Mouse (Mus musculus): Measurements from ENCODE around the gene Napsa. TPM values are rescaled to one million over a fixed set of nuclear protein-coding genes. Genes with fewer than 3 reads are reported as not detected.

The Napsa gene
- polyA plus RNA-seq, 1 experiment from 2014 or later: 2.1 TPM

DNA sequence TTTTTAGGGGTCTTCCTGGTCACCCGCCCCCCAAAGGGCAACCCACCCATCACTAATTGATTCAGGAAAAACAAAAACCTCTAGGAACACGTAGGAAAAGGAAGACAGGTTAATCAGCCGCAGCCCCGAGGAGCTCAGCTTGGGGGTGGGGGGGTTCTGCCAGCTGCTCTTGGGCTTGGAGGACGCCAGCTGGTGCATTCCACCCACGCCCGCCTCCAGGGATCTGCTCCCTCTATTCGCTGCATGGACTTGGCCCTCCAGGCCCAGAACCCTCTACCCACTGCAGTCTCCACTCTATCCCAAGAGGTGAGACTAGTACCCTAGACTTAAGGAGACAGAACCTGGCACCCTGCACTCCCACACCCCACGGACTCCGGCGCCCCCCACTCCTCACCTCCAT lies 30.3 kb downstream of the Napsa start:
- H3K27me3 ChIP-seq (replicated peaks; ENCODE audit: control insufficient read depth, insufficient read depth, low read length): peaks cover 65% of the 10 kb centered on the region
- DNase-seq (ENCODE audit: low spot score) (no peak), ATAC-seq (replicated peaks; ENCODE audit: low FRiP score) (no peak)
- WGBS: 17% methylated on average over 11 of the region's 11 CpGs
- no peak overlapping the region for H3K9ac ChIP-seq (ENCODE audit: low read depth, low read length)
- no peaks in the 10 kb centered on the region for H3K9me3 ChIP-seq (ENCODE audit: control insufficient read depth, low read length)
- no peaks in the 10 kb centered on the region for H3K36me3 ChIP-seq (ENCODE audit: control insufficient read depth, insufficient read depth, low read length)
- H3K4me2 ChIP-seq: no peak overlapping the region
- no peak overlapping the region for H3K4me3 ChIP-seq (ENCODE audit: low read depth, low read length)
- no peak overlapping the region for H3K27ac ChIP-seq (ENCODE audit: low read depth, low read length)
- no peaks in the 10 kb centered on the region; the same call in 1 of the 2 replicates for H3K4me1 ChIP-seq (replicated peaks; ENCODE audit: control insufficient read depth, insufficient read depth, low read length)

DNA sequence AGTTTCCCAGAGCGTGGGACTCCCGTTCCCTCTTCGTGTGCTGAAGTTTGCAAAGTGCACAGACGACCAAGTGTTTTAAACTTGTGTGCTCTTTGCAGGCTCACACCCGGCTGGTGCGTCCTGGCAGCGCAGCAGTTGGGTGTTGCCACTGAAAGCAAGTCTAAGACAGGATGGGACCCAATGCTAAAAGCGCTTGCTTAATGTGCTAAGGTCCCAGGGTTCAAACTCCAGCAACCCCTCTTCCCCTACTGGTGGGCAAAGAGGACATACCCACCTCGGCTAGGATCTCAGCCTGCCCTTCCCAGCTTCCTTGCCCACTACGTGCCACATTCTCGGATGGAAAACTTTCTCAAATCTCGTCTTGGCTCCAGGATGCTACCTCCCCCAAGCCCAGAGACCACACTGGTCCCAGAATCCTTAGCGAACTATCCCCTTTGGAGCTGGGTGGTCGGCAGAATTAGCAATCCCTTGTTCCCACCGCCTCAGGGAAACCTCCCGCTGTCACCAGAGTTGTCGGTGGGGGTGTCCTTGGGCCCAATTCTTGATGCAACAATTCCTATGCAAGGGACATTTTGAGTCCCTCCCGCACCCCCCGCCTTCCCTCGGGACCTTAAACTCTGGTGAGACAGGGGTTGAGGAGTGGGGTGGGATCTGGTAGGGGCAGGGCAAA lies 31.1 kb downstream of the Napsa start:
- Histone ChIP-seq H3K9me3 (ENCODE audit: control insufficient read depth, low read length) (no peaks in the 10 kb centered on the region), H3K4me3 (ENCODE audit: low read depth, low read length) (peak overlapping the region; percentile 33), H3K36me3 (ENCODE audit: control insufficient read depth, insufficient read depth, low read length) (no peaks in the 10 kb centered on the region), H3K4me2 (peak overlapping the region; percentile 59), H3K4me1 (replicated peaks; ENCODE audit: control insufficient read depth, insufficient read depth, low read length) (no peaks in the 10 kb centered on the region; the same call in 1 of the 2 replicates), H3K9ac (ENCODE audit: low read depth, low read length) (no peak overlapping the region), H3K27me3 (replicated peaks; ENCODE audit: control insufficient read depth, insufficient read depth, low read length) (peaks cover 70% of the 10 kb centered on the region), H3K27ac (ENCODE audit: low read depth, low read length) (no peak overlapping the region)
- WGBS: 5% methylated on average over 20 of the region's 20 CpGs
- no peak for ATAC-seq (replicated peaks; ENCODE audit: low FRiP score)
- DNase-seq (ENCODE audit: low spot score): no peak

DNA sequence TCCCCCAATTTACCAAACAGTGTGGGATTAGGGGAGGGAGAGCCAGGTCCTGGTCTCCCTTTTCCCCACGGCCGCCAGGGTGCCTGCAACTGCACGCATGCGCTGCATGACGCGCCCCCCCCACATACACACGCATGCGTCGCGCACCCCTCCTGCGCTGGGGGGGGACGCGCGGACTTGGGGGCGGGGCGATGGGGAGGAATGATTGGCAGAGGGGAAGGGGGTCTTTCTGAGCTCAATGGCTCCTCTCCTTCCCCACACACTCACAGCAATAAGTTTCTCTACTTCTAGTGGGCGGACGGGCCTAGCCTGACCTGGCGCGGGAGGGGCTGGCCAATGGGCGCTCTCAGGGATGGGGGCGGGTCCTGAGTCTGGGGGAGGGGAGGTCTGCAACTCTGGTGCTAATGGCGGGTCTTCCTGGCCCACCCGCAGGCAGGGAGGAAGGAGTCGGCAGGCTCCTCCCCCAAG lies 32.0 kb downstream of the Napsa start:
- H3K4me3 ChIP-seq (ENCODE audit: low read depth, low read length): peak overlapping the region; percentile 33
- no peaks in the 10 kb centered on the region for H3K36me3 ChIP-seq (ENCODE audit: control insufficient read depth, insufficient read depth, low read length)
- peak; percentile 67 for DNase-seq (ENCODE audit: low spot score)
- no peak overlapping the region for H3K9ac ChIP-seq (ENCODE audit: low read depth, low read length)
- no peak; the same call in 1 of the 2 replicates for ATAC-seq (replicated peaks; ENCODE audit: low FRiP score)
- no peak overlapping the region for H3K27ac ChIP-seq (ENCODE audit: low read depth, low read length)
- under 1% methylated on average over 23 of the region's 25 CpGs for WGBS
- H3K4me1 ChIP-seq (replicated peaks; ENCODE audit: control insufficient read depth, insufficient read depth, low read length): no peaks in the 10 kb centered on the region; the same call in 1 of the 2 replicates
- H3K27me3 ChIP-seq (replicated peaks; ENCODE audit: control insufficient read depth, insufficient read depth, low read length): peaks cover 75% of the 10 kb centered on the region
- H3K9me3 ChIP-seq (ENCODE audit: control insufficient read depth, low read length): no peaks in the 10 kb centered on the region
- peak overlapping the region; percentile 59 for H3K4me2 ChIP-seq

DNA sequence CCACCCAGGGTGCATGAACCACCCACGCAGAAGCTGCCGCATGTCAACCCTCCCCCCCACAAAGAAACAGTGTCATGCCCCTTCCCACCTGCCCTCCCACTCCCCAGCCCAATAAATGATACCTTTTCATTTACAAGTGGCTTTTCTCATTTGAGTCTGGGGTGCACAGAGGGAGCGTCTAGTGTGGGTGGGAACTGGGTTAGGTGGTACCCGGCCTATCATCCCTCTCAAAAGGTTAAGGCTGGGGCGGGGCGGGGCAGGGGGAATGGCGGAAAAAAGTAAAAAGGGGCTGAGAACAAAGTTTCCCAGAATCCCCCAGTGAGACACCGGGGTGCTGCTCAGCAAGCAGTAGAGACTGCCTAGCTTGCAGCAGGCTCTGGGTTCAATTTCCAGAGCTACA lies 32.4 kb downstream of the Napsa start:
- Histone ChIP-seq H3K4me1 (replicated peaks; ENCODE audit: control insufficient read depth, insufficient read depth, low read length) (no peaks in the 10 kb centered on the region; the same call in 1 of the 2 replicates), H3K27ac (ENCODE audit: low read depth, low read length) (no peak overlapping the region), H3K27me3 (replicated peaks; ENCODE audit: control insufficient read depth, insufficient read depth, low read length) (peaks cover 75% of the 10 kb centered on the region), H3K36me3 (ENCODE audit: control insufficient read depth, insufficient read depth, low read length) (no peaks in the 10 kb centered on the region), H3K4me3 (ENCODE audit: low read depth, low read length) (no peak overlapping the region; the same call in 1 of the 2 replicates), H3K4me2 (peak overlapping the region; percentile 59), H3K9ac (ENCODE audit: low read depth, low read length) (no peak overlapping the region), H3K9me3 (ENCODE audit: control insufficient read depth, low read length) (no peaks in the 10 kb centered on the region)
- DNase-seq (ENCODE audit: low spot score) (no peak), ATAC-seq (replicated peaks; ENCODE audit: low FRiP score) (no peak)
- WGBS: 4% methylated on average over 8 of the region's 8 CpGs

DNA sequence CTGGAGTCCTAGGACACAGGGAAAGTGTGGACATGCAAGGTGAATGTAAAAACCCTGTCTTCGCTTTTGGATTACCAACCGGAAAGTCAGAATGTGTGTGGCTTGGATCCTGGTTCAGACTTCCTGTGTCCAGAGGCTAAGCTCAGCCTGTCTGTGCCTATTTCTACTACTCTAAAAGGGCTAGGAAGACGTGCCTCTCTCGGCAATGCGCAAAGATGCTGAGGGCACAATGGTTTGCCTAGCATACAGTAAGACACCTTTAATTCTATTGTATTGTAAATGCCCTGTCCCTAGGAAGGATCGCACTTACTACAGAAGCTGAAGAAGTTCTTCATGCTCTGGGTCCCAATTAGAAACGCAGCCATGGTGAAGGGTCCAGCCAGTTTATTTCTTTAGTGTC lies 33.3 kb downstream of the Napsa start:
- WGBS: 37% methylated on average over 7 of the region's 7 CpGs
- Histone ChIP-seq H3K4me3 (ENCODE audit: low read depth, low read length) (no peak overlapping the region), H3K9ac (ENCODE audit: low read depth, low read length) (no peak overlapping the region), H3K36me3 (ENCODE audit: control insufficient read depth, insufficient read depth, low read length) (no peaks in the 10 kb centered on the region), H3K27ac (ENCODE audit: low read depth, low read length) (no peak overlapping the region), H3K4me2 (no peak overlapping the region), H3K4me1 (replicated peaks; ENCODE audit: control insufficient read depth, insufficient read depth, low read length) (no peaks in the 10 kb centered on the region; the same call in 1 of the 2 replicates), H3K27me3 (replicated peaks; ENCODE audit: control insufficient read depth, insufficient read depth, low read length) (peaks cover 75% of the 10 kb centered on the region), H3K9me3 (ENCODE audit: control insufficient read depth, low read length) (no peaks in the 10 kb centered on the region)
- DNase-seq (ENCODE audit: low spot score): no peak
- no peak for ATAC-seq (replicated peaks; ENCODE audit: low FRiP score)

DNA sequence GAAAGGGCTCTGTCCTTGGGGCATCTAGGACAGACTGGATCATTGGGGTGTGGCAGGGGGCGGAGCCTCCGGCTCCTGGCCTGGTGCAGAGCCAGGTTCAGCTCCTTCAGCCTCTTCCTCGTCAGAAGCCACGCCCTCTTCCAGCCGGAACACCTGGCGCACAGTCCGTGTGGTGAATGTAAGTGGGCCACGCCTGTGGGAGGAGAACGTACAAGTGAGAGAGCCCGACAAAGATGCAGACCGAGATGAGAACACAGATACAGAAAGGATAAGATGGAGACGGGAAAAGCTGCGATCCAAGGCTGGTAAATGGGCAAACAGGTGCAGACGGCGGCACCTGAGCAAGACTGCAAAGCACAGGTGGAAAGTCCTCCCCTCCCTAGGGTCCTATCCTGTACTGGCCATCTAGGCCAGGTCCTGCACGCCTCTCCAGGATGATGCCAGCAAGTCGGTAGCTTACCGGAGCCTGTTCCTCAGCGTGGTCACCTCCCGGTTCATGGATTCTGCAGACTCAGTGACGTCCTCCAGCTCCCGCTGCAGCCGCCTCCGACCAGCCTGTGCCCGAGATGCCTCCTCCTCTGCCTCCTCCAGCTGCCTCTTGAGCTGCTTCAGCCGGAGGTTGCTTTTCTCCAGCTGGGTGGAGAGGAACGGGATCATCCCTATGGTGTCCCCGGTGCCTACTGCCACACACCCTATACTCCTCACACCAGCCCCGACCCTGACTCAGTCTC lies 34.2 kb downstream of the Napsa start:
- ATAC-seq (replicated peaks; ENCODE audit: low FRiP score): no peak
- Histone ChIP-seq H3K4me1 (replicated peaks; ENCODE audit: control insufficient read depth, insufficient read depth, low read length) (no peaks in the 10 kb centered on the region; the same call in 1 of the 2 replicates), H3K27me3 (replicated peaks; ENCODE audit: control insufficient read depth, insufficient read depth, low read length) (peaks cover 67% of the 10 kb centered on the region), H3K27ac (ENCODE audit: low read depth, low read length) (no peak overlapping the region), H3K4me2 (no peak overlapping the region), H3K9me3 (ENCODE audit: control insufficient read depth, low read length) (no peaks in the 10 kb centered on the region), H3K4me3 (ENCODE audit: low read depth, low read length) (no peak overlapping the region), H3K36me3 (ENCODE audit: control insufficient read depth, insufficient read depth, low read length) (no peaks in the 10 kb centered on the region), H3K9ac (ENCODE audit: low read depth, low read length) (no peak overlapping the region)
- 10% methylated on average over 29 of the region's 29 CpGs for WGBS
- no peak for DNase-seq (ENCODE audit: low spot score)

DNA sequence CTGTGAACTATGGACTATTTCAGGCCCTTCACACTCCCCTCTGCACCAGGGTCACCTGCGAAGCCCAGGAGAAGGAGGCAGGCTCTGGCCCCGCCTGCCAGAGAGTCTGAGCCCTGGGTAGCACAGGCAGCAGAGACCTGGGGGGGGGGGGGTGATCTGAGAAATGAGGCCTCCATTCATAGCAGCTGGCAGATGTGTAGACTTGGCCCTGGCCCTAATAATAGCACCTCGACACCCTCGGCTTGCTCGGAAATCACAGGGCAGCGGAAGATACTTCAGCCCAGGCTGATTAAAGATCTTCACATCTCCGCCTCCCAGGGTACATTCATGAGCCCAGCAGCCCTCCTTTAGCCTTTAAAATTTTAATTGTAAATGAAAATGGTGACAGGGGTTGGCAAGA lies 40.0 kb downstream of the Napsa start:
- no peaks in the 10 kb centered on the region for H3K4me1 ChIP-seq (replicated peaks; ENCODE audit: control insufficient read depth, insufficient read depth, low read length)
- no peak overlapping the region for H3K4me2 ChIP-seq
- H3K9ac ChIP-seq (ENCODE audit: low read depth, low read length): no peak overlapping the region
- DNase-seq (ENCODE audit: low spot score) (no peak), ATAC-seq (replicated peaks; ENCODE audit: low FRiP score) (no peak)
- no peaks in the 10 kb centered on the region for H3K36me3 ChIP-seq (ENCODE audit: control insufficient read depth, insufficient read depth, low read length)
- peaks cover 45% of the 10 kb centered on the region for H3K27me3 ChIP-seq (replicated peaks; ENCODE audit: control insufficient read depth, insufficient read depth, low read length)
- 68% methylated on average over 7 of the region's 7 CpGs for WGBS
- H3K27ac ChIP-seq (ENCODE audit: low read depth, low read length): no peak overlapping the region
- H3K4me3 ChIP-seq (ENCODE audit: low read depth, low read length): no peak overlapping the region
- no peaks in the 10 kb centered on the region for H3K9me3 ChIP-seq (ENCODE audit: control insufficient read depth, low read length)

DNA sequence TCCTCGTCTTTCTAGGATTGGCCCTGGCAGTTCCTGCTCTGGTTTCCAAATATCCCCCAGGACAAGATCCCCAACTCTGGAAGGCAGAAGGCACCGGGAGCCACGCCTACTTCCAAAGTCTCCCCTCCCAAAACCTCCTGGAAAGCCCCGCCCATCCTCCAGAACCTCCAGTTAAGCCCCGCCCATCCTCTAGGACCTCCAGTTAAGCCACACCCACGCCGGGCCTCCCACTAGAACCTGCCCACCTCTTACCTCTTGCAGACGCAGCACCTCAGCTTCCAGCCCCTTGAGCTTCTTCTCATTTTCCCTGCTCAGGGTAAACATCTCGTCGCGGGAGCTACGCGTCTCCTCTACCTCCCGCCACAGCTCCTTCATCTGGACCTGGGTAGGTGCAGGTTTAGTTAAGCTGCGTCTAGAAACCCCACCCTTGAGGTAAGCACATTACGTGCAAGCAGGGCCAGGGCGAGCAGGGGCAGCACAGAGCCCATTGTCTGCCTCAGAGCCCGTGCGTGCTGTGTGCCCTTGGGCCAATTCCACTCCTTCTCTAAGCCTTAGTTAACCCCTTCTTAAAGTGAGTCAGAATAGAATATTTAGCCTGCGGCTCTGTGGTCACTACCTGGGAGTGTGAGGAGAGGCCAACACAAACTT lies 42.0 kb downstream of the Napsa start:
- DNase-seq (ENCODE audit: low spot score) (no peak), ATAC-seq (replicated peaks; ENCODE audit: low FRiP score) (no peak)
- H3K9ac ChIP-seq (ENCODE audit: low read depth, low read length): no peak overlapping the region
- WGBS: 11% methylated on average over 20 of the region's 20 CpGs
- H3K27ac ChIP-seq (ENCODE audit: low read depth, low read length): no peak overlapping the region
- no peaks in the 10 kb centered on the region for H3K9me3 ChIP-seq (ENCODE audit: control insufficient read depth, low read length)
- H3K4me3 ChIP-seq (ENCODE audit: low read depth, low read length): no peak overlapping the region
- H3K27me3 ChIP-seq (replicated peaks; ENCODE audit: control insufficient read depth, insufficient read depth, low read length): peaks cover 35% of the 10 kb centered on the region
- H3K4me2 ChIP-seq: no peak overlapping the region
- no peaks in the 10 kb centered on the region for H3K4me1 ChIP-seq (replicated peaks; ENCODE audit: control insufficient read depth, insufficient read depth, low read length)
- H3K36me3 ChIP-seq (ENCODE audit: control insufficient read depth, insufficient read depth, low read length): no peaks in the 10 kb centered on the region
